Mouse (Mus musculus) embryonic facial prominence, embryonic 13.5 days (tissue): ENCODE data around the gene Apom. TPM values are rescaled to one million over a fixed set of nuclear protein-coding genes. Genes with fewer than 3 reads are reported as not detected.

Experiments used
- ATAC-seq: fragments of 200-750 bp; cut with Nextera tagmentation; 2 replicates; pipeline ENCODE4 v1.8.0; 2017; ENCODE audit warnings: low read depth; ENCODE audit not compliant: insufficient number of reproducible peaks, insufficient read depth, low FRiP score, low TSS enrichment
- H3K27ac ChIP-seq: fragments of 300-500 bp; sonication (generic); 2 replicates; pipeline ENCODE4 v1.5.1; 2015; ENCODE audit warnings: moderate library complexity, mild to moderate bottlenecking, inconsistent platforms
- H3K27me3 ChIP-seq: fragments of 300-500 bp; sonication (generic); 2 replicates; pipeline ENCODE4 v1.6.1; 2015; ENCODE audit warnings: mild to moderate bottlenecking, inconsistent platforms
- H3K36me3 ChIP-seq: fragments of 300-500 bp; sonication (generic); 2 replicates; pipeline ENCODE4 v1.6.1; 2015; ENCODE audit warnings: mild to moderate bottlenecking, inconsistent platforms
- H3K4me1 ChIP-seq: fragments of 300-500 bp; sonication (generic); 2 replicates; pipeline ENCODE4 v1.6.1; 2015; ENCODE audit warnings: inconsistent platforms
- H3K4me2 ChIP-seq: fragments of 300-500 bp; sonication (generic); 2 replicates; pipeline ENCODE4 v1.6.1; 2015; ENCODE audit warnings: moderate library complexity, mild to moderate bottlenecking, inconsistent platforms
- H3K4me3 ChIP-seq: fragments of 300-500 bp; sonication (generic); 2 replicates; pipeline ENCODE4 v1.5.1; 2015; ENCODE audit warnings: mild to moderate bottlenecking, inconsistent platforms
- H3K9ac ChIP-seq: fragments of 300-500 bp; sonication (generic); 2 replicates; pipeline ENCODE4 v1.6.1; 2015; ENCODE audit warnings: mild to moderate bottlenecking, inconsistent platforms
- H3K9me3 ChIP-seq: fragments of 300-500 bp; sonication (generic); 2 replicates; pipeline ENCODE4 v1.6.1; 2016; ENCODE audit warnings: inconsistent platforms
- WGBS: fragments of 180-500 bp; shearing (Covaris S2); methylation state at CpG from one replicate; pipeline ENCODE4 v1.1.7; 2015; ENCODE audit warnings: mixed read lengths; 5-methylcytosine and 5-hydroxymethylcytosine counted together
- polyA plus RNA-seq: library from polyadenylated mRNA; unstranded; fragments of >200 nt; fragmentation: Nextera tagmentation; extraction: Ambion mirVana; gene quantifications from 2 replicates; pipeline ENCODE4 v1.2.1, GENCODE M21; 2015

The Apom gene
- polyA plus RNA-seq, 1 experiment from 2014 or later = 0.28 TPM

GRCm38 (mm10) chr17:35141971-35142370 lies 10.1 kb upstream of the Apom start:
- H3K9me3 ChIP-seq = no peaks in the 10 kb centered on the region
- 86% methylated on average over 6 of the region's 6 CpGs for whole genome bisulfite sequencing
- ATAC-seq = no peak
- no peak overlapping the region for H3K27ac ChIP-seq
- no peak overlapping the region for H3K9ac ChIP-seq
- H3K36me3 ChIP-seq = peaks cover 89% of the 10 kb centered on the region
- no peak overlapping the region for H3K4me2 ChIP-seq
- H3K4me1 ChIP-seq = peaks cover 6% of the 10 kb centered on the region
- no peaks in the 10 kb centered on the region for H3K27me3 ChIP-seq
- H3K4me3 ChIP-seq = no peak overlapping the region

GRCm38 (mm10) chr17:35140490-35140996 lies 8.7 kb upstream of the Apom start:
- WGBS = 75% methylated on average over 16 of the region's 16 CpGs
- Histone ChIP-seq H3K9ac (no peak overlapping the region), H3K4me1 (peaks cover 15% of the 10 kb centered on the region), H3K27me3 (no peaks in the 10 kb centered on the region), H3K4me2 (no peak overlapping the region), H3K4me3 (no peak overlapping the region), H3K36me3 (peaks cover 75% of the 10 kb centered on the region), H3K9me3 (no peaks in the 10 kb centered on the region), H3K27ac (no peak overlapping the region)
- no peak for ATAC-seq

GRCm38 (mm10) chr17:35139269-35139668 lies 7.4 kb upstream of the Apom start:
- no peaks in the 10 kb centered on the region for H3K27me3 ChIP-seq
- 92% methylated on average over 3 of the region's 3 CpGs for WGBS
- H3K4me2 ChIP-seq = no peak overlapping the region
- H3K4me1 ChIP-seq = peaks cover 15% of the 10 kb centered on the region
- no peak overlapping the region for H3K9ac ChIP-seq
- ATAC-seq = no peak
- H3K36me3 ChIP-seq = peaks cover 62% of the 10 kb centered on the region
- no peak overlapping the region for H3K4me3 ChIP-seq
- no peak overlapping the region for H3K27ac ChIP-seq
- no peaks in the 10 kb centered on the region for H3K9me3 ChIP-seq

GRCm38 (mm10) chr17:35135591-35136320 lies 3.9 kb upstream of the Apom start:
- Histone ChIP-seq H3K36me3 (peaks cover 31% of the 10 kb centered on the region), H3K9ac (peak overlapping the region; percentile 84), H3K4me3 (peak overlapping the region; percentile 73), H3K27ac (peak overlapping the region; percentile 95), H3K27me3 (no peaks in the 10 kb centered on the region), H3K4me1 (peaks cover 15% of the 10 kb centered on the region), H3K9me3 (no peaks in the 10 kb centered on the region), H3K4me2 (peak overlapping the region; percentile 73)
- under 1% methylated on average over 43 of the region's 43 CpGs for WGBS
- peak; percentile 56 for ATAC-seq

- Histone ChIP-seq H3K4me2 (peak within 1 kb of the TSS; percentile 73), H3K9me3 (no peaks in the 10 kb centered on the region), H3K27me3 (no peaks in the 10 kb centered on the region), H3K27ac (peak within 1 kb of the TSS; percentile 95), H3K4me1 (peaks cover 15% of the 10 kb centered on the region), H3K4me3 (peak within 1 kb of the TSS; percentile 73), H3K36me3 (peaks cover 28% of the 10 kb centered on the region), H3K9ac (peak within 1 kb of the TSS; percentile 84)
- peak; percentile 91 for ATAC-seq
- WGBS = under 1% methylated on average over 66 of the region's 66 CpGs
These were observed 3.1 kb upstream of the Apom start, which contains the start of gene Bag6 for GRCm38 (mm10) chr17:35134801-35135590. TSS of gene Bag6 (plus strand) at chr17:35135178.

GRCm38 (mm10) chr17:35133517-35133916 lies 1.7 kb upstream of the Apom start:
- no peaks in the 10 kb centered on the region for H3K27me3 ChIP-seq
- H3K9ac ChIP-seq = no peak overlapping the region
- WGBS = 92% methylated on average over 7 of the region's 7 CpGs
- H3K36me3 ChIP-seq = peaks cover 26% of the 10 kb centered on the region
- no peak overlapping the region for H3K4me3 ChIP-seq
- H3K4me1 ChIP-seq = peaks cover 15% of the 10 kb centered on the region
- H3K4me2 ChIP-seq = no peak overlapping the region
- no peak overlapping the region for H3K27ac ChIP-seq
- H3K9me3 ChIP-seq = no peaks in the 10 kb centered on the region
- ATAC-seq = no peak

- H3K9ac ChIP-seq = no peak overlapping the region
- ATAC-seq = no peak
- peaks cover 29% of the 10 kb centered on the region for H3K36me3 ChIP-seq
- no peak overlapping the region for H3K4me2 ChIP-seq
- 80% methylated on average over 3 of the region's 3 CpGs for WGBS
- H3K27me3 ChIP-seq = no peaks in the 10 kb centered on the region
- H3K4me3 ChIP-seq = no peak overlapping the region
- H3K9me3 ChIP-seq = no peaks in the 10 kb centered on the region
- peaks cover 18% of the 10 kb centered on the region for H3K4me1 ChIP-seq
- no peak overlapping the region for H3K27ac ChIP-seq
These were observed 317 bp upstream of the Apom start for GRCm38 (mm10) chr17:35132174-35132560.

- H3K4me2 ChIP-seq = no peak overlapping the region
- H3K4me1 ChIP-seq = peaks cover 14% of the 10 kb centered on the region
- no peaks in the 10 kb centered on the region for H3K9me3 ChIP-seq
- H3K9ac ChIP-seq = no peak overlapping the region
- ATAC-seq = no peak
- H3K36me3 ChIP-seq = peaks cover 29% of the 10 kb centered on the region
- no peak overlapping the region for H3K4me3 ChIP-seq
- H3K27ac ChIP-seq = no peak overlapping the region
- no peaks in the 10 kb centered on the region for H3K27me3 ChIP-seq
- 90% methylated on average over 8 of the region's 8 CpGs for WGBS
These were observed 812 bp downstream of the Apom start for GRCm38 (mm10) chr17:35131038-35131437.

GRCm38 (mm10) chr17:35128996-35129395 lies 2.9 kb downstream of the Apom start:
- Histone ChIP-seq H3K9ac (no peak overlapping the region), H3K27ac (no peak overlapping the region), H3K4me3 (no peak overlapping the region), H3K9me3 (no peaks in the 10 kb centered on the region), H3K4me2 (no peak overlapping the region), H3K27me3 (no peaks in the 10 kb centered on the region), H3K36me3 (peaks cover 38% of the 10 kb centered on the region), H3K4me1 (peaks cover 23% of the 10 kb centered on the region)
- WGBS = 77% methylated on average over 11 of the region's 11 CpGs
- no peak for ATAC-seq

GRCm38 (mm10) chr17:35127017-35127416 lies 4.8 kb downstream of the Apom start:
- Histone ChIP-seq H3K27ac (peak overlapping the region; percentile 88; the same call in 1 of the 2 replicates), H3K4me2 (peak overlapping the region; percentile 83), H3K27me3 (no peaks in the 10 kb centered on the region), H3K4me3 (peak overlapping the region; percentile 82), H3K36me3 (peaks cover 45% of the 10 kb centered on the region), H3K4me1 (peaks cover 30% of the 10 kb centered on the region), H3K9me3 (no peaks in the 10 kb centered on the region), H3K9ac (peak overlapping the region; percentile 89)
- 67% methylated on average over 13 of the region's 13 CpGs for WGBS
- no peak for ATAC-seq

- peak; percentile 70; the same call in 1 of the 2 replicates for ATAC-seq
- Histone ChIP-seq H3K9me3 (no peaks in the 10 kb centered on the region), H3K27ac (peak within 1 kb of the TSS; percentile 88), H3K4me3 (peak within 1 kb of the TSS; percentile 82), H3K9ac (peak within 1 kb of the TSS; percentile 89), H3K4me2 (peak within 1 kb of the TSS; percentile 83), H3K36me3 (peaks cover 45% of the 10 kb centered on the region), H3K4me1 (peaks cover 31% of the 10 kb centered on the region), H3K27me3 (no peaks in the 10 kb centered on the region)
- under 1% methylated on average over 36 of the region's 36 CpGs for WGBS
These were observed 5.6 kb downstream of the Apom start, which contains the start of gene D17H6S53E for GRCm38 (mm10) chr17:35126206-35126611. TSS of gene D17H6S53E (plus strand) at chr17:35126373.
